Mouse (Mus musculus): ENCODE data around the gene Ces1a.

GRCm38 (mm10) chr8:92982491-92982890 is 65.5 kb downstream of the Ces1a start:
- no peak for TF ChIP-seq CTCF (IDR thresholded peaks at IDR 0.05; ENCODE audit: borderline replicate concordance, insufficient read depth, low read depth, low read length)
- no peak for TF ChIP-seq POLR2A (IDR thresholded peaks at IDR 0.05; ENCODE audit: borderline replicate concordance, insufficient read depth, low read length)
